Mouse (Mus musculus) brain, adult 2 months (tissue): Measurements from ENCODE around the gene Sema4b.

Experiments
- DNase-seq: peaks from one replicate; pipeline ENCODE4 v3.0.0; 2011; ENCODE audit warnings: low read depth, low spot score

Gene Sema4b

DNA sequence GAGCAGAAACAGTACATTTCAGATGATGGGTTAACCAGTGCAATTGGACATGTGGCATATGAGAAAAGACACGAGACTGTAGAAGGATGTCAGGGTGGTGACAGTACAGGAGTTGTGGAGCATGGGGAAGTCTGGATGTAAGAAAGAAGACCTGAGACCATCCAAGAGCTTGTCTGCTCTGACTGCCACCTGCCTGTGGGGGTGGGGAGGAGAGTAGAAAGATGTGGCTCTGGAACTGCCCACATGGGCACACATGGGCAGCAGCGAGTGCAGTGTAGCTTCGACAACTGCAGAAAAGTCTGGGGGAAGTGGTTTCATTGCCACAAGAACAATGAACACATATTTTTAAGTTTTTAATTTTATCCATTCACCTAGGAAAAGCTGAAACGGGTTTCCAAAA lies 10.7 kb downstream of the Sema4b start:
- peak; percentile 45 for DNase-seq

DNA sequence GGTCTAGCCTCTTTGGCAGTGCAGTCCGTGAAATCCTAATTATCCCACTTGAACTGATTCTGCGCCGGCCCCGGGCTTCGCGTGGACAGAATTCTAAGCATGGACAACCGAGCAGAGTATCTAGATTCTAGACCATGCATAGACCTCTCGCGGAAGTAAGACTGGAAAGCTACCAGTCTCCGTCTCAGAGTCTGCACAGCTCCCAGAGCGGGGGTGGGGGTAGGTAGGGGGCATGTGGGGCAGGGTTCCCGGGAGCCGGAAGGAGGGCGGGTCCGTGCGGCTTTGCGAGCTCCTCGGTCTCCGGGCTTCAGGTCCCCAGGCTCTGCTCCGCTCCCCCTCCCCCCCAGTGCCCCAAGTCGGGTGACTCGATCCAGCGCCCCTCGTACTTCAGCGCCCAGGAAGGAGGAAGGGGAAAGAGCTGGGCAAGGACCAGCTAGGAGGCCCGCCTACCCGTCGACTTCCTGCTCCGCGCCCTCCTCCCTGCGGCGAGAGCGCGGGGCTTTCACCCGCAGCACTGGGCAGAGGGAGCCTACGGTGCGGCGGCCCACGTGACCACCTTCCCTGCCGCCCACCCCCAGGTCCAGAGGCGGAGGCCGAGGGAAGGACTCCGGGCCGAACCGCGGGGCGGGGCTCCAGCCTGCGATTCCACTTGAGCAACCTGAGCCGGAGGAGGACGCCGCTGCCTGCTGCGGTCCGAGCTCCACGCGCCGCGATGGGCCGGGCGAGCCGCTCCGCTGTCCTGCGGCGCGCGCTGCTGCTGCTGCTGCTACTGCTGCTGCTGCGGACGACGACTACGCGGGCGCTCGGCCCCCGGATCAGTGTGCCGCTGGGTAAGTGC lies 11.5 kb downstream of the Sema4b start:
- peak; percentile 85 for DNase-seq

DNA sequence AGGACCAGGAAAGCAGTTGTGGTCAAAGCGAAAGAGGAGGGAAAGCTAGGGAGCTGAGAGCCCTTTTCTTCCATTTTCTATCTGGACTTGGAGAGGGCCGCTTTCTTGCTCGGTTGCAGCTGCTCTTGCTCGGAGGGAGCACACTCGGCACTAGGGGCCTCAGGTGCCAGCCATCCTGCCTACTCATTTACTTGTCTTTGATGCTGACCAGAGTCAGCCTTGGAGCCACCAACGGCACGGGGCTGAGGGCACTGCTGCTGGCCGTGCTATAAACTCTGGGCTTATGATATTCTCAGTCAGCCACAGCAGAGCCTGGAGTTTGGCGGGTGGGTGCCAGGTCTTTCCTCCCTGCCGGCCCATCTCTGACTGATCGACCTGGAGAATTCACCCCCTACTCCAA lies 12.2 kb downstream of the Sema4b start:
- DNase-seq: no peak

DNA sequence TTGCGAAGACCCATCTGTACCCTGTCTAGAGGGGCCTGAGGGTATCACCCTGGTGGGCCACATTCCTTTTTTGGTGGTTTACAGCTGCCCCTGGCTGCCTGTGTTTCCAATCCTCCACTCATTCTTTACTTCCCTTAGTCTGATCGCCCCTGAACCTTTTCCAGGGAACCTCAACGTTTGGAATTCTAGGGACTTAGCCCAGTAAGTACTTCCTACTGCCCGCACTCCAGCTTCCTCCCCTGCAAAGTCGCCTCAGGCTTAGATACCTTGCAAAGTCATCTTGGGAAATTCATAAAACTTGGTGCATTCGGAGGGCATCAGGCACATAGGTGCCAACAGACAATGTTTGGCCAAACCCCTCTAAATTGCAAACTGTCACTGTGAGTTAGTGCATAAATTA lies 12.6 kb downstream of the Sema4b start:
- DNase-seq: no peak

DNA sequence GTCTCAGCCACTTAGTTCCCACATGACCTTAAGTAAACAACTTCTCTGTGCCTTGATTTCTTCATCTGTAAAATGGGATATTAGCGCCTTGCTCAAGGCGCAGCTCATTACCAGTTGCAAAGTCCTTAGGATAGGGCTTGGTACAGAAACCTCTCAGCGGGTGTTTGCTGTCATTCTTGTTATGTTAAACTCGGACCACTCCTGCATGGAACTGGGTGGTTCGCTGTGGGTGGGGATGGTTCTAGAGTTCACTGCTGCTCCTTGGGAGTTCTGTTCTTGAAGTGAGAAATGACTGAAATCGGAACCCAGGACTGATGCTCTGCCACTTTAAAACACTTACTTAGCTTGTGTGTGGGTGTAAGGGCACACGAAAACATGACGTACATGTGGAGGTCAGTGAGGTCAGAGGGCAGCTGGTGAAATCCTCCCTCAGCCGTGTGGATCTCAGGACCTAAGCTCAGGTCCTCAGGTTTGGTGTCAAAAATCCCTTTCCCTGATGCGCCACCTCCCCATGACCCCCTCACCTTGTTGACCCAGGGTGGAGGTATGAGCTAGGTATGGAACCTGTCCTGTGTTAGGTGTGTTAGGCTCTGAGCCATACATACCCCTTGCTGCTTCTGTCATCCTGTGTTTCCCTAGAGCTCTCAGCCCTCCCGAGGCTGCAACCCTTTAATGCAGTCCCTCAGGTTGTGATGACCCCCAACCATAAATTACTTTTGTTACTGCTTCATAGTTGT lies 13.4 kb downstream of the Sema4b start:
- DNase-seq: no peak

DNA sequence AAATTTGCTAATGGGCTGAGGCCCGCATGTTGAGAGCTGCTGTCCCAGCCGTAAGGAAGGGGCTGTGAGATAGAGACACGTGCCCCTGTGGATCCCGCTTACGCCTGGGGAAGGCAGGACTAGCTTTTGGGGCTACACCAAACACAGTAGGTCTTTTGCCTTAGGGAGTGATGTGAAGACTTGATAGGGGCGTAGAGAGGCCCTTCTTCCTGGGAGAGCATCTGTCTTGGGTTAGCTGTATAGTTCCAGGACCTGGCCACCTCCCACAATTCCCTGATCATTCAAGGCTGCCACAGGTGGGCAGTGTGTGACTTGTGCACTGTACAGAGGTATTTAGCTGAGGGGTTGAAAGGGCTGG lies 13.9 kb downstream of the Sema4b start:
- DNase-seq: no peak

DNA sequence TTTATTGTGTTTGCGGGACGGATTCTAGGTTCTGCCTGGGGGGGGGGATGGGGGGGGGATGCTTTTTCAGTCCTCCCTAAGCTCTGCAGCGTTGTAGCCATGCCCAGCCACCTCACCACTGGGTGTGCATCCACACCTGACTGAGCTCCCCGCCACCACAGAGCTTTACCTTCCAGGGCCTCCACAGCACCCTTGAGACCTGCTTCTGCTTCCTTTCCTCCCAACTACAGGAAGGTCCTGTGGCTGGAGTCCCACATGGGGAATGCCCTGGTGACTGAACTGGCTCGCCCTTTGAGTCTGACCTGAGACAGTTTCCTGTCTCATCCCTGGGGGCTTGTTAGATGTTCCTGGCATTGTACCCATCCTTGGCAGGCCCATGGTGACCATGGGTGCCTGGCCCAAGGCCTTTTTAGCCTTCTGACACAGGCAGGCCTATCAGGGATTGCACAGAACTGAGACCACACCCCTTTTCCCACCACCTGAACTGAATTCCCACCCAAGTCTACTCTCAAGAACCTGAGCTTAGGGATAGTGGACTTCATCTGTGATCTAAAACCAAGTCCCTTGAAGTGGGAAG lies 14.4 kb downstream of the Sema4b start:
- DNase-seq: no peak

DNA sequence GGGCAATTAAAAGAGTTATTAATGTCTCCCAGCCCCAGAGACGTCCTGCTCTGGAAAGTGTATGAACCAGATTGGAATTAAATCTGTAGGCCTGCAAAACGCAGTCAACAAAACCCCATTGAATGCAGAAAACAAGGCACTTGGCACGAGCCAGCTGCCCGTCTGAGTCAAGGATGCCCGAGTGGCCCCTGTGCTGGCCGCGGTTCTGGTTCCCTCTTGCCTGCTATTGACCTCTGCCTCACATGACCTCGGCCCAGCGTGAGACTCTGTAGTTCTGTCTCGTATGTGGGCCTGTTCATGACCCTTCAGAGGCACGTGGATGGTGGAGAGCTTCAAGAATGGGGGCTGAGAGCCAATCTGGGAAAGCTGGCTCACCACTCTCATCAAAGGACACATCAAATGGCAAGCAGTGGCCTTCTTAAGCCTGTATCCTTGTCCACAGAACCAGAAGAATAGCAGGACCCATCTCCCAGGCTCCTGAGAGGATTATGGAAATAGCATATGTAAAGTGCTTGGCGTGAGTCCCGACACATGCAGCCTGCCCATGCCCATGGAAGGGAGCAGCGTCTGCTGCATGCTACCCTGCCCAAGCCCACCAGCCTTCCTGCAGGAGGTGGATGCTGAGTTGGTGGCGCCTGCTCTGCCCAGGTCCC lies 15.4 kb downstream of the Sema4b start:
- no peak for DNase-seq

DNA sequence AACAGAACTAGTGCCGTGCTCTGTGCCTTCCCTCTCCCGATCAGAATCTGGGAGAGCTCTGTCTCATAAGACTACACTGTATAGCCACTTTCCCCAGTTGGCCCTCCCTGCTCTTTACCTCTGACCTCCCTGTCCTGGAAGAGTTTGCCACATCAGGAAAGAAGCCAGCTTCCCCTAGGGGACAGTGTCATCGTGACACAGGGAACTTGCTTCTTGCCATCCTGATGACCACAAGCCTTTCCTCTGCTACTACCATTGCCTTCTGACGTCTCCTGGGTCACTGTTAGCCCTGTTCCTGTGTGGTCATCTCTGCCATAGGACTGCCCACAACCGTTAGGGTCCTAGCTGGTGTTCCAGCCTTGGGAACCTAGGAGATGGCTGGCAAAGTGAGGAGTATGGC lies 16.3 kb downstream of the Sema4b start:
- no peak for DNase-seq

DNA sequence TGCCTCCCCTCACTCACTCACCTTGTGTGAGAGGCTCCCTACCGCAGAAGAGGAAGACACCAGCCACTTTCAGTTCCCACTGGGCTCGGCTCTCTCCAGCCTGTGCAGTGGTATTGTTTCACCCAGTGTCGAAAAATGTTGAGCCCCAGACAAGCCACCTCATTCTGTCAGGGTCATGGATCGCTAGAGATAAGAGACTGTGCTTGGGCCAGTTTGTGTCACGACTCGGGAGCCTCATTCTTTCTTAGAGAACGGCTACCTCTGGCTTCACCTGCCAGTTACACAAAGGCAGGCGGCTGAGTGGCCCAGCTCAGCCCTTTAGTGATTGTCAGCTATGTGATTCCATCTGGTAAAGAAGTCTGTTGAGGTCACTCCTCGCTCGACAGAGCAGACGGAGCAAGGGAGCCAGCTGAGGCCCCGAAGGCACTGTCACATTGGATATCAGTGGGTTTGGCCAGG lies 17.0 kb downstream of the Sema4b start:
- DNase-seq: no peak

DNA sequence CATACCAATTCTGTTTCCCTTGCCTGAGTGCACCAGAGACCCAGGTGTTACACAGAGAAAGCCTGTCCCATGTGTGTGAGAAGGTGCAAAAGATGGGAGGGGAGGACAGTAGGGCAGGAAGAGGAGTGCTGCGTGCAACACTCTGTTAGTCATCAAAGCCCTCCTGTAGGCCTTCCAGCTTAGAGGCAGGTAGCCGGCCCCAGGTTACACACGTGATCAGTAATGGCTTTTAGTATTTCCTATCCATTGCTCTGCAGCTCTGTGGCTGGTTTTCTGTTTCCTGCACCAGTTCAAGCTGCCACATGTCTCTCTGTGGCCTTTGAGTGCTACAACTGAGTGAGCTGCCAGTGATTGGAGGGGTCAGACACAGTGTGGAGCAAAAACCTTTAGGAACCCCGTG lies 17.7 kb downstream of the Sema4b start:
- no peak for DNase-seq

DNA sequence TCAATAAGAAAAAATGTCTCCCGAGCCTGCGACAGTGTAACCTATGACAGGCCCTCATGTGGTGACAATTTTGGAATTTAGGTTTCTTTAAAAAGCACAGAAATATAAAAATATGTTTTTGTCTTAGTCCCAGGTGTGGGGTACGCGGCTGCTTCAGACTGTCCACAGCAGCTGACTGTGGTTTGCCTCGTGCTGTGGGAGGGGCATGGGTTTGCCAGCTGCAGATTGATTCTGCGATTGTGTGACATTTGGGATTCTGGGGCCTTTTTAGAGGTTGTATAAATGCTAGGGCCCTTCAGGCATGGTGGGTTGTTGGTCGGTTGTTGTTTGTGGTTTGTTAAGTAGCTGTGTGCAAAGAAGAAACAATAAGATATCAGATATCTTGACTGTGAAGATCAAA lies 18.3 kb downstream of the Sema4b start:
- DNase-seq: no peak

DNA sequence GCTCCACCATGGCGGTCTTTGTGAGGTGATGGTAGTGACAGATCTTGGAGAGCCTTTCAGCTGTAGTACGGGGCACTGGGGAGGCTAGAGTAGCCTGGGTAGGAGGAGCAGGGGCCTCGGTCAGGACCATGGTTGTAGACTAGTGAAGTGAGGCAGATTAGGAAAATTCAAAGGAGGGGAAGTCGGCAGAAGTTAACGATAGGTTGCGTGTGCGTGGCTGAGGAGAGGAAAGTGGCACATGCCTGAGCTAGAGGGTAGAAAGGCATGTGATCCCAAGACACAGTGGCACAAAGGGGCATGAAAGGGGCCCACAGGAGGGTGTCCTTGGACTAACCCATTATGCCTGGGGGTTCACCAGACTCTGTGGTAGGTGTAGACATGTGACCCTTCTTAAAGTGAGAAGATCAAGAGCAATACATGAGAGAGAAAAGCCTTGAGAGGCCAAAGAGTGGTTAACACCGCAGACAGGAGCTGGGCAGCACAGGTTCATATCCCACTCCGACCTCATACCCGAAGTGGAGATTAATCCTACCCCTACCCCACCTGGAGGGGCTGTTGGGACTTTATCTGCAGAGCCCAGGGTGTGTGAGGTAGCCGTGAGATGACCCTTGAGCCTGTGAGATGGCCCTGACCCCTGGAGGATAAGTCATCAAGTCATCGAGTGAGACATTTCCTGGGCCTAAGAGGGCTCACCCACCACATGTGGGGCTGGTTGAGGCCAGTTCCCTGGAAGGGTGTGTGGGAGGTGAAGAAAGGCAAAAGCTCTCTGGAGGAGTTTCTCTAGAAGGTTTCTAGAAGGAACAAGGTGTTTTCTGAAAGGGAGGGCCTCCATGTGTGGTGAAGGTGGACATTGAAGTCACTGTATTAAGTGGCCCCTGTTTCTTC lies 19.3 kb downstream of the Sema4b start:
- no peak for DNase-seq

DNA sequence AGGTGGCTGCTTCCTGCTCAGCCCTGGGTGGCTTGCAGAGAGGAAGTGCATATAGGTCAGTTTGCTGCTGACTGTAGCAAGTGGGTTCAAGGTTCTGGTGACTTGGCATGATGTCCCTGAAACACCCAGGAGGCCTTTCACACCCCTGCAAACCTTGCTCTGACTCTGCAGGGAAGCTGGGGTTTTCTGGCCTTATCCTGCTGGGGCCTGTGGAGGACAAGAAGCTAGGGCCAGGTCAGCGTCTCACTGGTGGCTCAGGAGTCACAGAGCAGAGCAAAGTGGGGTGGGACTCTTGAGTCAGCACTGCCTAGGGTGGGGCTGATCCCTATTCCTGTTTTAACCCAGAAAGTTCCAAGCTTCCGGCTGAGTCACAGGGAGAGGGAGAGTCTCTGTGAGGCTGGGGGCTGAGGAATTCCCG lies 20.7 kb downstream of the Sema4b start:
- DNase-seq: no peak

DNA sequence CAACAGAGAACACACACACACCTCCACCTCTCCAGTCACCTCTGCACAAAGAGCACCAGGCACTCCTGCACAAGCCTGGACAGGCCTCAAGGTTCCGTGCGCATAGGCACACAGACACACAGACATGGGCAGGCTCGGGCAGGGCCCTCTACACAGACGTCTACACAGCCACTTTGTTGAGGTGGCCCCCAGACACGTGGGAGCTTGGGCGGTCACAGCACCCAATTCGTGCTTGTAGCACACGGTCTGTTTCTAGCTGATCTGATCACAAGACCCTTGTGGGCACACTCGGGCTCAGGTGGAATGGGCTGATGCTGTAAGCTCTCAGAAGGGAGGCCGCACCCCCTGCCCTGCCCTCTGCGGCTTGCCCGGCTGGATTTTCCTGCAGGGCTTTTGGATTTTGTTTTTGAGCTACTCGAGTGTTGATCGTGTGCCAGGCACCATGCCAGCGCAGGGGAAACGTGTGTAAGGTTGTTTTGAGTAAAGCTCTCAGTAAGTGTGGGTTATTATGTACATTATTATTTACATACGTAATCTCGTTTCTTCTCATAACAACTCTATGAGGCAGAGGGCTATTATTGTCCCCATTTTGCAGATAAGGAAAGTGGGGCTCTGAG lies 21.5 kb downstream of the Sema4b start:
- no peak for DNase-seq

DNA sequence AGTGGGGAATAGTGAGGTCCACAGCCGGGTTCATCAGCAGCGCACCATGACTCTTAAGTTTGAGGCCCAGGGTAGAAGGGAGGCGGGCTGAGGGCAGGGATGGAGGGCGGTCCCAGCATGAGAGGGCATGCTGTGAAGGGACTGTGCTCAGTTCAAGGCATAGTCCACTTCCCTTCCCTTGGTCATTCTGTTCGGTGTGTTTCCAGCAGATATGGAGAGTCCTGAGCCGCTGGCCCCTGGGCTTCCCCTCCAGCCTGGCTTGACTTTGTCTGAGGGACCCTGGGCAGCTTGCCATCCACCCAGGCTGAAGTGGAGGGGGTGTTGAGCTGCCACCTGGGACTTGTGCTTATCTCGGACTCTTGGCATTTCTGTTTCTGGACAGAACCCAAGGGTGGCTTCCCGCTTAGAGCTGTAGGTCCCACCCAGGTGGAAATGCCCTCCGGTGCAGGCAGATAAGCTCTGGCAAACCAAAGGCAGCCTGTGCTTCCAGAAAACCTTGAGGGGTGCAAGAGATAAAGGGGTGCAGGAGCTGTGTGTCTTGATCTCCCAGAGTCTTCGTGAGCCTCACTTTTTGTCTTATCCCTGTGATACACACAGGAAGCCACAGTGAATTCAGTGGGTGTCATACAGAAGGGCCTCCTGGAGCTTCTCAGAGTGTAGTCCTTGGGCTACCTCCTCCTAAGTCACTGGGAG lies 22.2 kb downstream of the Sema4b start:
- DNase-seq: no peak

DNA sequence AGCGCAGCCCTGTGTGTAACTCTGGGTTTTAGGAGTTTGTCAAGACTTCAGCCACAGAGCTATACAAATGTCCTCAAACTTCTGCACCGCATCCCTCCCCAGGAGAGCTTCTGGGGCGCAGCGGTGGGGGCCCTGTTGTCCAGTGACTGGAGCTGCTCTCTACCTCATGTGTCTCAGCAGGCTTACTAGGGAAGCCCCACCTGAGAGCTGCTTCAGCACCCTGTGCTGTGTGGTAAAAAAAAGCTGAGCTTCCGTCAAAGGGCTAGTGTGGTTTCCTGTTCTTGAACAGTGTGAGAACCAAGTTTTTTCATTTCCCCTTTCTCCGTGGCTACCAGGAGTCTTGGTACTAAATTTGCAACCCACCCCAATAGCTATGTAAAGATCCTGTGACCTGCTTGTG lies 23.0 kb downstream of the Sema4b start:
- DNase-seq: peak; percentile 43

DNA sequence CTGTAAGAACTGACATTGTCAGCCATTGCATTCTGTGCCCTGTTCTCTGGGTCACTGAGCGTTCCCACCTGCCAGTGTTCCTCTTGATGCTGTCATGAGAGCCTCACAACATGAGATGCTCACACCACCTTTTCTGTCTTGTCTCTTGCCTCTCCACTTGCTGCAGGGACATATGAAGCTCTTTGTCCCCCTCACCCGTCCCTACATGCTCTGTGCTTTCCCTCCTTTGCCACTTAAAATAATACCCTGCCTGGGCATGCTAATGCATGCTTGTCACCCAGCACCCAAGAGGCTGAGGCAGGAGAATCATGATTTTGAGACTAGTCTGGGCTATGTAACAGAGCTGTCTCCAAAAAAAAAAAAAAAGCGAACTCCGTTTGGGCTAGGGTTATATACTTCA lies 24.3 kb downstream of the Sema4b start:
- DNase-seq: no peak

DNA sequence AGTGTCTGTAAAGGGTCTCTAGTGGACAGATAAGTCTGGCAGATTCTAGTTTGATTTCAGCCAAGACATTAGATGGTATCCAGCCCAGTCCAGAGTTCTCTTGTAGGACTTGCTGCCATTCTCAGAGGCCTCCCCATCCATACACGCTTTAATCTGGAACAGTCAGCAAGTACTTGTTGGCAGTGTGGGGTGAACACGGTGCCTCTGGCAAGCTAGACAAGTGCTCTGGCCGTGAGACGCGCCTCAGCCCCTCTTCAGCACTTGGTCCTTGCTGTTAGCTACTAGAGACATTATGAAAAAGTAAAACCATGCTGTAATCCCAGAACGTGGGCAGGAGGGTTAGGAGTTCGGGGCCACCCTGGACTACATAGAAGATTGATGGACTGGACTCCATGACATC lies 27.0 kb downstream of the Sema4b start:
- DNase-seq: no peak

DNA sequence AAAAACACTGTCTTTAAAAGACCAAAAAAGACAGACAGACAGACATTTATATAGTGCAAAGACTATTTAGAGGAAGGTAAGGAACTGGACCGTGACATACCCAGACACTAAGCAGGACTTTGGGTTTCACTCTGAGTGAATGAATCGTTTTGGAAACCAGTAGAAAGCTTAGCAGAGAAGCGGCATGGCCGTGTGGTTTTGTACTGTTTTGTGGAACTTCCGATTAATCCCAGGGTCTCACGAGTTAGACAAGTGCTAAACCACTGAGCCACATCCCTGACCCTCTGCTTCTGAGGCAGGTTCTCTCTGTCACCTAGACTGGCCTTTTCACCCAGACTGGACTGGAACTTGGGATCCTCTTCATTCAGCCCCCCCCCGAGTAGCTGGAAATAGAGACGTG lies 27.8 kb downstream of the Sema4b start:
- DNase-seq: no peak
